Mouse (Mus musculus): ENCODE results near the gene Rc3h1.
"Not testable (repeated sequence)": the region's sequence is repeated elsewhere in the genome, so short reads cannot be mapped to it uniquely, and the experiment has no call there.

Rc3h1 gene

DNA sequence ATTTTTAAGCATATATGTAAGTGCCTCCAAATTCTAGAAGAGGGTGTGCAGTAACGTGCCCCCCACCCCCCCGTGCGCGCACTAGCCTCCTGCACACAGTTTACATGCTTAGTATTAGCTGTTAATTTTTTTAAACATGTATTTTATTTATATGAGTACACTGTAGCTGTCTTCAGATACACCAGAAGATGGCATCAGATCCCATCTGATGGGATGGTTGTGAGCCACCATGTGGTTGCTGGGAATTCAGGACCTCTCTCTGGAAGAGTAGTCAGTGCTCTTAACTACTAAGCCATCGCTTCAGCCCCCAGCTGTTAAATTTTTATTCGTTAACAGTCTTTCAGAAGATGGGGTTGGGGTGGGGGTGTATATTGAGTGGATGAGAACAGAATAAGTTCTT, 29.3 kb downstream of the Rc3h1 start:
- CTCF ChIA-PET: interaction anchor here (0.7 kb wide), 1 partner anchor 39 kb away, joined by 3 read pairs; no protein-coding TSS in a partner anchor

DNA sequence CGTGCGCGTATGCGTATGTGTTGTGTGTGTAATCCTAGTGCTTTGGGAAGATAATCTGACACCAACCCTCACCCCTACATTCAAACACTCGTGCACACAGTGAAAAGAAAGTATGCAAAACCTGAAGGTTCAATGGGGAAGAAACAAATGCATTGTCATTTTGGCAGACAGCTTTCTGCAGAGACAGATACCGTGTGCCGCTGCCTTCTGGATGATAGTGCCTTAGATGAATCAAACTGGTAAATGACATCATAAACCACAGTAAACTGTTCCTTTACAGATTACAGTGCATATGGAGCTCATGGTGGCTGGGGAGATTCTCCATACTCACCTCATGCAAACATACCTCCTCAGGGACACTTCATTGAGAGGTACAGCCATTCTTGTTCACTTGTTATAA, 57.0 kb downstream of the Rc3h1 start:
- CTCF ChIA-PET: interaction anchor here (0.7 kb wide), 1 partner anchor 354 kb away, joined by 4 read pairs; no protein-coding TSS in a partner anchor

DNA sequence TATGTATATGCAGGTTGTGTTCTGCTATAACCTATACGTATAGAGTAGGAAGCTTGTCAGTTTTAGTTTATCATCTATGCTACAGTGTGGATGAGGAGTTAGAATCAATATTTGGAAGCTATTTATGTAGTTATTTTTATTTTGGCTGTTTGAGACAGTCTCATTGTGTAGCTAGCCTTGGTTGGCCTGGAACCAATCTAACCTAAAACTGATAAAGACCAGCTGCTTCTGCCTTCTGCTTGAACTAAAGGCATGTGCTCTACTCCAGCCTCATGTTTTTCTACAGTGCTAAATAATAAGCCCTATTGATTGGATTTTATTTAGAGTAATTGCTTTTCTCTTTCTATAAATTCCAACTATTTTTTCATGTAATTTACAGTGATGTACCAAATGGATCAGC, 61.0 kb downstream of the Rc3h1 start:
- CTCF ChIA-PET: no interaction called here

DNA sequence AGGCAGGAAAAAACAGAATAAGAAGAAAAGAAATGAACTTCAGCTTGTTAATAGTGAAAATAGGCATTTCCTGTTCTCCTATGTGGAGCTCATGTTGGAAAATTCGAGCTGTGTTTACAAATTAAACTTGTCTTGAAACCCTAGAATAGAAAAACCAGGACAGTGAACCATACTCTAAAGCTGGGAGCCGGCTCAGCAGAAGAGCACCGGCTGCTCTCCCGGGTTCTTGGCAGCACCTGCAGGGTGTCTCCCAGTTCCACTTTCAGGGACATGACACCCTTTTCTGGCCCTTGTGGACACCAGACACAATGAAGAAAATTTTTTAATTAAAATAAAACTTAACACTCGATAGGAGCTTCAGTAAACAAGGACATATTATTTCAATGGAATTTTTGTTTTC, 62.4 kb downstream of the Rc3h1 start:
- CTCF ChIA-PET: no interaction called here

DNA sequence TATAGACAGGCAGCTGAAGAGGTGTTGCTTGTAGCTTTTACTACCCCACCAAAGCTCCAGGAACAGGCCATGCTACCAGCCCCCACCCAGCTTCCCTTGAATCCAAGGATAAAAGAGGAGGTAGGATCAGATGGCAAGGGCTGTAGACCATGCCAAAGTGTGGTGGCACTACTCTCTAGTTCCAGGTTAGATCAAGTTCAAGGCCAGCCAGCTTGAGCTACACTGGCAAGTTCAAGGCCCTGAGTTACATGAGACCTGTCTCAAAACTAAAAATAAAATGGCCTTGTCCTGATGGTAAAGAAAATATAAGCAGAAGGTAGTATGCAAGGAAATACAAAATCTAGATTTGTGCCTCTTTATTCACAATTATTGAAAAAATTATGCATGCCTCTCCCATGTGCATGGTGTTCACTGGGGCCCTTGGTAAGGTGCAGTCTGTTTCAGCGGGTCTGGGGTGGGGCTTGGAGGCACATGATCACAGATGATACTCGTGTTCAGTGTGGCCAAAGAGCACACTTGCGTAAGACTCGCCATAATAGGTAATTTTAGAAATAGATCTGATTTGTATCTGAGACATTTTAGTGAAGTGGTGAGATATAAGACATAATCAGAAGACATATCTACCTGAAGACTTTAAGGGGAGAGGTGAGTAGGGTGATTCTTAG, 72.0 kb downstream of the Rc3h1 start, which contains the start of gene Serpinc1:
TSS of gene Serpinc1 (plus strand) at position 515 of the 665 bp plus-strand sequence.
- CTCF ChIA-PET: interaction anchor here (0.7 kb wide), 1 partner anchor 32 kb away, joined by 3 read pairs; no protein-coding TSS in a partner anchor

DNA sequence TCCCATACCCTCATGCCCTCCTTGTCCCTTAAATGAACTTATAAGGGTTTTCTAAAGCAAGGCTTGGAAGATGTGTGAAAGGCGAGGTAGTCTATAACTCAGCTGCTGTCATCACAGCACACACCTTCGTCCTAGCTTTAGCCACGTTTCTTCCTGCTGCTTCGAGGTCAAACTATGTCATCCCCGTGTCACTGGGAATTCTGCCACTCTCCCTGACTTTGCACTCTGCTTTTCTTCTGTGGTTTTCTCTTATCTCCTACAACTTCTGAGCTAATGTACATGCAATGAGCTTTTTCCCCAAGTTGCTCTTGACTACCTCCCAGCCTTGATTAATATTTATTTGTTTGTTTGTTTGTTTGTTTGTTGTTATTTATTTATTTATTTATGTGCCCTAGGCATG, 73.8 kb downstream of the Rc3h1 start:
- CTCF ChIA-PET: no interaction called here

DNA sequence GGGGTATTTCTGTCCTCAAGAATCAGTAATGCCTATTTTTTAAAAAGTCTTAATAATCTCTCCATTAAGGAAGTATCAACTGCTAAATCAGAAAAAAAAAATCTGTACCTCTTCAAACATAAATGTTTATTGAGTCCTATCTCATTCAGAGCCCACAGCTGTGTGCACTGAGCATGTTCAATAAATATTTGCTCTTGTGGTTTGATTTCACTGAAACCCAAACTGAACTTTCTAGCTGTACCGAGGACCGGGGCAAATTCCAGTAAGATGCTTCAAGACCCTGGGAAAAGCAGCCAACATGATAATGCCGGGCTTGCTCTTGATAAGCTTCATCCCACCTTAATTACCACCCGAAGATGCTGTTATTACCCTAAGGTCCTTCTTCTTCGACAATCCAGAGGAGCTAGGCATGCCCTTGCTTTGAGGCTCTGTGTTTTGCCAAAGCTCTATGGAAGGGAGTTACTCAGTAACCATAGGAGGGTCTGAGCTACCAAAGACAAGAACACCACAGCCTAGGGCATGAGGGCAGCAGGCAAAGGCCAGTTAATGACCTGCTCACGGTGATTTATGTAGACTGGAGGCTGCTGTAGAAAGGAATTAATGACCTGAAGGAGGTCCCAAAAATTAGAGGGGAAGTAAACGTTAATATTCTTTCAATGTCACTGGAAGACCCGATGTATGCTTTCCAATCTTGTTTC, 74.5 kb downstream of the Rc3h1 start:
- CTCF ChIA-PET: no interaction called here

DNA sequence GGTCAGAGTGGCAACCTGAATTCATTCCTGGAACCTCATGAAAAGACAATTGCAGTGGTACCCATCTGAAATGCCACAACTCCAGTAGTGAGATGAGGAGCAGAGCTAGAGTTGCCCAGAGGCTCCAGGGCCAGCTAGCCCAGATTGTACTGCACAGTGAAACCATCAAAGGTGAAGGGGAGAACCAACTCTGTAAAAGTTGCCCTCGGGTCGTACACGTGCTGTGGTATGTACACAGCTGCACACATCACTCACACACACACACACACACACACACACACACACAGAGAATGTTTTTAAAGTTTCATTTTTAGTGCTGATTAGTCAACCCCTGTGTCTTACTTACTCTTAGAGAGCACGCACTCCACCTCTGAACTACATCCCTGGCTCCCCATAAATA, 75.1 kb downstream of the Rc3h1 start:
- CTCF ChIA-PET: interaction anchor here (0.7 kb wide), 1 partner anchor 114 kb away, joined by 3 read pairs; no protein-coding TSS in a partner anchor

DNA sequence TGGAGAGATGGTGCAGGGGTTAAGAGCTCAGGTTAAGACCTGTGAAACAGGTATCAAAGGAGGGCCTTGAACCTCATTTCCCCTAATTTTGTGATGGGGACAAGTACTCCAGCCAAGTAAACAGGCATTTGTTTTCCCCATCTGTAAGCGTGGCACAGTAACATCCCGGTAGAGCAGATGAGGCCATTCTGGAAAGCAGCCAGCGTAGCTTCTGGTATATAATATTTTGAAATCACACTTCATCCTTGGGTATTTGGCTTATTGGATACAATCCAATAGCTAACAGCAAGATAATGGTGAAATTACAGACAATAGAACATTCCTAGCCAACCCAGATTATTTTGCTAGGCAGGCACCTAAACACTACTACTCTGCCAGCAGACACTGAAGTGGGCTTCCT, 76.7 kb downstream of the Rc3h1 start:
- CTCF ChIA-PET: no interaction called here

DNA sequence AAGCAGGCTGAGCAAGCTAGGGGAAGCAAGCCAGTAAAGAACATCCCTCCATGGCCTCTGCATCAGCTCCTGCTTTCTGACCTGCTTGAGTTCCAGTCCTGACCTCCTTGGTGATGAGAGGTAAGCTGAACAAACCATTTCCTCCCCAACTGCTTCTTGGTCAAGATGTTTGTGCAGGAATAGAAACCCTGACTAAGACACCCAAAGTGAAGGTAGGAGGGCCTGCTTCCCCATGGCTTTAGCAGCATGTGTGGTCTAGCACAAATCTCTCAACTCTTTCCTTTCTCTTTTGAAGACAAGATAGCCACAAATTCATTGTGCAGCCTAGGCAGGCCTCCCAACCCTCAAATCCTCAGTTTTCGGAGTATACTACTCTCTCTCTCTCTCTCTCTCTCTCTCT, 78.5 kb downstream of the Rc3h1 start:
- CTCF ChIA-PET: not testable (repeated sequence)

DNA sequence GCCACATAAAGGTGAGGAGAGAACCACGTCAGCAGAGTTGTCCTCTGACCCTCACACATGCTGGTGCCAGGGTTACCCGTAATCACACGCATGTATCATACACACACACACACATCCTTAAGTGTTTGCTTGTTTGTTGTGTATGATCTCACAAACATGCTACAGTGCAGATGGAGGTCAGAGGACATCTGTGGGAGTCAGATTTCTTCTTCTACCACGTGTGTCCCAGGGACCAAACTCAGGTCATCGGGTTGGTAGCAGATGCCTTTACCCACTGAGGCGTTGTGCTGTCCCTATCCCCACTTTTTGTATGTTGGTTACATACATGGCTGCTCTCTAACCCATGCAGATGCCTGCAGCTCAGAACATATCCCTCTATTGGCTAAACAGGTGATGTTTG, 79.3 kb downstream of the Rc3h1 start:
- CTCF ChIA-PET: no interaction called here

DNA sequence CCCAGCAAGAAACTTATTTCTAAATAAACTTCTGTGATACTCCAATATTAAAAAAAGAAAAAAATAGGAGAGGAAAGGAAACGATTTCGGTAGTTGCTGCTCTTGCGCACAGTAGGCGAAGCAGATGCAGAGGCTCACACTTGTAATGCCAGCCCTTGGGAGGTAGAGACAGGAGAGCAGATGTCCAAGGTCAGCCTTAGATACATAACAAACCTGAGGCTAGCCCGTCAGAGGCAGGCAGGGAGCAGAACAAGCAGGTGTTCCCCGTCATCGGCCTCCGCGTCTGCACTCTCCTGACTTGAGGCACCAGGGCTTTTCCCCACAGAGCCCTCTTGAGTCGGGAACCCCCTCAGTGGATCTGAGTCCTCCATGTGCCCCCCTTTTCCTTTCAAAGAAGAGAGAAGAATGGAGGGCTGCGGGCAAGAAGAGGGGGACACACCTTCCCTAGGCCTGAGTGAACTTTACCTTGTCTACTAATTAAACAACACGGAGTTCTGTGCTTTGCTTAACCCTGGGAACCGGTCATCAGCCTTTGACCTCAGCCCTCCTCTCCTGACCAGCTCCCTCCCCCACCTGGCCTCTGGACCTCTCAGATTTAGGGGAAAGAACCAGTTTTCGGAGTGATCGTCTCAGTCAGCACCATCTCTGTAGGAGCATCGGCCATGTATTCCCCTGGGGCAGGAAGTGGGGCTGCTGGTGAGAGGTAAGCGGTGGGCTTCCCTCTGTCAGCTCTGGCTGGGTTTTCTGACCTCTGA, 80.8 kb downstream of the Rc3h1 start:
- CTCF ChIA-PET: no interaction called here

DNA sequence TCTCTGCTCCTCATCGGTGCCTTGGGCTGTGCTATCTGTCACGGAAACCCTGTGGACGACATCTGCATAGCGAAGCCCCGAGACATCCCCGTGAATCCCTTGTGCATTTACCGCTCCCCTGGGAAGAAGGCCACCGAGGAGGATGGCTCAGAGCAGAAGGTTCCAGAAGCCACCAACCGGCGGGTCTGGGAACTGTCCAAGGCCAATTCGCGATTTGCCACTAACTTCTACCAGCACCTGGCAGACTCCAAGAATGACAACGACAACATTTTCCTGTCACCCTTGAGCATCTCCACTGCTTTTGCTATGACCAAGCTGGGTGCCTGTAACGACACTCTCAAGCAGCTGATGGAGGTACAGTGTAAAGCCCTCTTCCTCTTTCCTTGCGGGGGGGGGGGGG, 83.2 kb downstream of the Rc3h1 start:
- CTCF ChIA-PET: interaction anchor here (0.7 kb wide), 1 partner anchor 20 kb away, joined by 3 read pairs; no protein-coding TSS in a partner anchor

DNA sequence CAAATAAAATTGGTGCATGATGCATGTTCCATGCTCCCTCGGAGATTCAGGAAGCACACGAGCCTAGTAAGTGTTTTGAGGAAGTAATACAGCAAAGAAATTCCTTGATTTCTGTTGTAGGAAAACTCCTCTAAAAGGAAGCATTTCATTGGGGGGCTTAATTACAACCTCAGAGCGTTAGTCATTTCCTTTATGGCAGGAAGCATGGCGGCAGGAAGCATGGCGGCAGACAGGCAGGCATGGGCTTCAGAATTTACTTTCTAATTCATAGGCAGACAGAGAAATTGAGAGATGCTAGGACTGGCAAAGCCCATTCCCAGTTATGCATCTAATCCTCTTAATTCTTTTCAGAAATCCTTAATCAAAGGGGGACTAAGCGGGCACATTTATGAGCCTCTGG, 87.6 kb downstream of the Rc3h1 start:
- CTCF ChIA-PET: no interaction called here

DNA sequence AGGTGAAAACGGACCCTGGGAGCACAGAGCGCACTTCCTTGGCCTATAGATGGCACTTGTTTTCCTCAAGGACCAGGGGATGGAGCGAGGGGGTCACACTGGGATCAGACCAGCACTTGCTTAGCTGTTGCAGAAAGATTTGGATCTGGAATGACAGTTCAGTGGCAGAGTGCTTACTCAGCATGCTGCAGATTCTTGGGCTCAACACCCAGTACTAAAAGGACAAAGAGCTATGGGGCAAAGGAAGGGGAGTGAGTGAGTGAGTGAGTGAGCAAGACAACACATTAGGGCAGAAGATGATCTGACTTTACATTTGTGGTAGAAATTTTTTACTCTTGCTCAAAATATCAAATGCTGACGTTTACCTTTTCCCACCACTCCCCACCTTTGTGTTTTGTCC, 98.7 kb downstream of the Rc3h1 start:
- CTCF ChIA-PET: no interaction called here

DNA sequence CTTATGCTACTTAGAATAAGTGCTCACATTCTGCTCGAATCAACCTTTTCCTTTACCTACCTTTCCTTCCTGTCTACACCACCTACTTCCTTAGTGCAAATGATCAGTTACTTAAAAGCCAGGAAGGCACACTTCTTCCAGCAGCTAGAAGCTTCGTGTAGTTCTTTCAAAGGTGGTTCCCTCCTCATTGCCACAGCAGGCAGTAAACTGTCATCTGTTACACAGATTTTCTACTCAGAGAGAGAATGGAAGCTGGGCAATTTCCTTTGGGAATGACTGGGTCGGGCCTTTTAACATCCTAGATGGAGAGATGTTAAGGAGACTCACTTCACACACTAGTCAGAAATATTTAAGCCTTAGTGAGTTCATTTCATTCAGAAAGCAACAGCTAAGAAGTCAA, 99.3 kb downstream of the Rc3h1 start:
- CTCF ChIA-PET: no interaction called here

DNA sequence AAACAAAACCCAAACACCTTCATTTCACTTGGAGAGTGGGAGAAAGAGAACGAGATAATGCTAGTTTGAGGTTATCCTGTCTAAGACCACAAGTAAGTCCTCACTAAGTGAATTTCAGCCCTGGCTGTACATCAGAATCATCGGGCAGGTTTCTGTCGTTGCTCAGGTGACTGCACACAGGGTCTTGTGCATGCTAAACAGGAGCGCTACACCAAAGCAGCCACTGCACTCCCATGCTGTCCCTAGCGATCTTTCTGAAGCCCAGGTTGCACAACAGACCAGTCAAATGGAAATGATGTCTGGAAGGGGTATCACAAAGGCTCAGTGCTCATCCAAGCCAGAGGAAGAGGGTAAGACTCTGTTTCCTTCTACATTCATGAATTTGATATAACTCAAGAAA, 100.3 kb downstream of the Rc3h1 start:
- CTCF ChIA-PET: interaction anchor here (0.6 kb wide), 1 partner anchor 61 kb away, joined by 5 read pairs; no protein-coding TSS in a partner anchor

DNA sequence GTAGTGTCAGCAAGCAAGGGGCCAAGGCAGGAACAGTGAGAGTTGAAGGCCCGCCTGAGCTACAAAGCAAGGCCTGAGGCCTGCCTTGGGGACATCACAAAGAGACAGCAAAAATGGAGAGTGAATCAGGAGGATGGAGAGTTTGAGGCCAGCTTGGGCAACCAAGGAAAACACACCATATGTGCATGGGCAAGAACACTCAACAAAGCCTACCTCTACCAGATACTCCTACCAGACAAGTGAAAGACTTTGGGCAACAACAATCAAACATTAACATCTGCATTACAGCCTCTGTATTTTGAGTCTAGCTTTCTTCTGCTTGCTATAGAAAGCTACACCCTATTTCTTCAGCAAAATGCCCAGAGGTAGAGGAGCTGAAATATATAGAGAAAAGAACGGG, 101.8 kb downstream of the Rc3h1 start:
- CTCF ChIA-PET: interaction anchor here (0.6 kb wide), 1 partner anchor 153 kb away, joined by 3 read pairs; no protein-coding TSS in a partner anchor

DNA sequence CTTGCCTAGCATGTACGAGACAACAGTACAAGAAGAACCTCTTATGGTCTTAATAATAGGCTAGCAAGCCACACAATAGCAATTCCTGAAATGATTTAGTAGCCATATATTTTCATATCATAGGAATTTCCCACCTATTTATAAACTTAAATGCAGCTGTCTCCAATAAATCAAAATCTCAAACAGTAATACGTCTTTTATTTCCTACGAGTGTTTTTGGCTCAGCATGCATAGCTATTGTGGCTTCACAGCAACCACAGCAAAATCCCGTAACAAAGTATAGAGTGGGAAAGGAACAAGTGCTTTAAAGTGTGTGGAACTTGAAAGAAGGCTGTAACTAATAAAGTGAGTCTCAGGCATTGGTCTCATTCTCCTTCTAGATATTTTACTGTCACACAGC, 104.2 kb downstream of the Rc3h1 start:
- CTCF ChIA-PET: interaction anchor here (0.6 kb wide), 1 partner anchor 32 kb away, joined by 3 read pairs; no protein-coding TSS in a partner anchor

DNA sequence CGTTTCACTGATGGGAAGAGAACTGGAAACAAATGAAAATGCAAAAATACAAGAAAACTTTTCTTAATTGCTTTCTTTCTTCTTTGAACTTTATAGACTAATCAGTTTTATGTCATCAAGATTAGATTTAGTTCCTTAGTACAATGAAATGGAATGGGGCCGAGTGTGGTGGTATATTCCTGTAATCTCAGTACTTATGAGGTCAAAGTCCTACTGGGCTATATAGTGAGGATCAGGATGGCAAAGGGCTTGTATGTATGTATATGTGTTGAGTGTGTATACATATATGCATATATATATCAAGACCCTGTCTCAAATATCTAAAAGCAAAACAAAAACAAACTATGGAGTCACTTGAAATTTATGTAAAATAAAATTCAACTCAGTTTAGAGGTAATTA, 110.2 kb downstream of the Rc3h1 start:
- CTCF ChIA-PET: no interaction called here

DNA sequence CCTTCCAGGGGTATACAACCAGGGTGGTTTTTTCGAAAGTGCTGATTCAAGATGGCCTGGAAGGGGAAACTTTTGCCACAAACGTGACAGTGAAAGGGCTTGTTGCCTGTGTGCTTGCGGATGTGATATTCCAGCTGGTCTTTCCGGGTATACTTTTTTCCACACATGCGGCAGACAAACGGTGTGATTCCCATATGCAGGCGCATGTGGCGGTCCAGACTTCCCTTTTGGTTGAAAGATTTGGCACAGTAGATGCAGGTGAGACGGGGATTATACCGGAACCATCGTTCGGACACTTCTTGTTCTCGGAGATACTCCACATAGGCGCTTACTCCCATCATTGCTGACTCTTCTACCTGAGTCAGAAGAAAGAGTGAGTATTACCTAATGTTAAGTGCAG, 113.8 kb downstream of the Rc3h1 start:
- CTCF ChIA-PET: no interaction called here

Data from spleen, embryonic (tissue).